Mouse (Mus musculus) midbrain, embryonic 13.5 days (tissue): ENCODE measurements around the gene Rnf115. TPM values are rescaled to one million over a fixed set of nuclear protein-coding genes. Genes with fewer than 3 reads are reported as not detected.
"Not testable (repeated sequence)": the region's sequence is repeated elsewhere in the genome, so short reads cannot be mapped to it uniquely, and the experiment has no call there.

Experiments used
- ATAC-seq: fragments of 200-750 bp; cut with Nextera tagmentation; 2 replicates; pipeline ENCODE4 v1.8.0; 2017; ENCODE audit warnings: mild to moderate bottlenecking, moderate TSS enrichment, moderate library complexity
- H3K27ac ChIP-seq: fragments of 300-500 bp; sonication (generic); 2 replicates; pipeline ENCODE4 v1.5.1; 2015; ENCODE audit warnings: inconsistent platforms, mild to moderate bottlenecking, moderate library complexity
- H3K27me3 ChIP-seq: fragments of 300-500 bp; sonication (generic); 2 replicates; pipeline ENCODE4 v1.6.1; 2015; ENCODE audit warnings: mild to moderate bottlenecking, inconsistent platforms
- H3K36me3 ChIP-seq: fragments of 300-500 bp; sonication (generic); 2 replicates; pipeline ENCODE4 v1.6.1; 2015; ENCODE audit warnings: mild to moderate bottlenecking, inconsistent platforms
- H3K4me1 ChIP-seq: fragments of 300-500 bp; sonication (generic); replicated peaks from 2 replicates; pipeline ENCODE4 v1.6.1; 2015; ENCODE audit warnings: inconsistent platforms
- H3K4me2 ChIP-seq: fragments of 300-500 bp; sonication (generic); replicated peaks from 2 replicates; pipeline ENCODE4 v1.6.1; 2015; ENCODE audit warnings: moderate library complexity, mild to moderate bottlenecking, inconsistent platforms
- H3K4me3 ChIP-seq: fragments of 300-500 bp; sonication (generic); replicated peaks from 2 replicates; pipeline ENCODE4 v1.5.1; 2015; ENCODE audit warnings: mild to moderate bottlenecking, inconsistent platforms
- H3K9ac ChIP-seq: fragments of 300-500 bp; sonication (generic); replicated peaks from 2 replicates; pipeline ENCODE4 v1.6.1; 2015; ENCODE audit warnings: mild to moderate bottlenecking, inconsistent platforms
- H3K9me3 ChIP-seq: fragments of 300-500 bp; sonication (generic); 2 replicates; pipeline ENCODE4 v1.6.1; 2016; ENCODE audit warnings: mild to moderate bottlenecking, inconsistent platforms
- WGBS: fragments of 180-500 bp; shearing (Covaris S2); methylation state at CpG from one replicate; pipeline ENCODE4 v1.1.7; 2015; 5-methylcytosine and 5-hydroxymethylcytosine counted together
- polyA plus RNA-seq: library from polyadenylated mRNA; unstranded; fragments of >200 nt; fragmentation: Nextera tagmentation; extraction: Ambion mirVana; gene quantifications from 2 replicates; pipeline ENCODE4 v1.2.1, GENCODE M21; 2015

Gene Rnf115
- 76.2 and 80.2 TPM in 2 replicates for polyA plus RNA-seq

- Histone ChIP-seq H3K4me1 (peaks cover 43% of the 10 kb centered on the region), H3K4me2 (peak within 1 kb of the TSS; percentile 79), H3K36me3 (peaks cover 16% of the 10 kb centered on the region), H3K27me3 (no peaks in the 10 kb centered on the region), H3K9ac (peak within 1 kb of the TSS; percentile 86), H3K27ac (peak within 1 kb of the TSS; percentile 81), H3K9me3 (no peaks in the 10 kb centered on the region), H3K4me3 (peak within 1 kb of the TSS; percentile 94)
- peak; percentile 99 for ATAC-seq
- under 1% methylated on average over 51 of the region's 52 CpGs for WGBS
Observed at GRCm38 (mm10) chr3:96727343-96727827, at the start of gene Rnf115, which contains the start of gene Polr3c. TSS of gene Rnf115 (plus strand) at chr3:96727664. TSS of gene Polr3c (minus strand) at chr3:96727628.

GRCm38 (mm10) chr3:96678456-96678855 is 49.0 kb upstream of the Rnf115 start:
- H3K27me3 ChIP-seq: 0 out of 2 replicates have a peak, but pooled peaks cover 3% of the 10 kb centered on the region
- H3K36me3 ChIP-seq: no peaks in the 10 kb centered on the region
- no peaks in the 10 kb centered on the region for H3K9me3 ChIP-seq
- WGBS: 63% methylated on average over 7 of the region's 7 CpGs
- no peak overlapping the region for H3K4me3 ChIP-seq
- H3K9ac ChIP-seq: no peak overlapping the region
- H3K27ac ChIP-seq: no peak overlapping the region
- no peak overlapping the region for H3K4me2 ChIP-seq
- peaks cover 6% of the 10 kb centered on the region; the same call in 1 of the 2 replicates for H3K4me1 ChIP-seq
- ATAC-seq: no peak

GRCm38 (mm10) chr3:96679159-96679674 is 48.2 kb upstream of the Rnf115 start:
- Histone ChIP-seq H3K9ac (no peak overlapping the region), H3K9me3 (no peaks in the 10 kb centered on the region), H3K27me3 (peaks cover 9% of the 10 kb centered on the region), H3K4me1 (peaks cover 6% of the 10 kb centered on the region; the same call in 1 of the 2 replicates), H3K36me3 (no peaks in the 10 kb centered on the region), H3K4me2 (no peak overlapping the region), H3K27ac (no peak overlapping the region), H3K4me3 (no peak overlapping the region)
- 17% methylated on average over 5 of the region's 5 CpGs for WGBS
- no peak for ATAC-seq

- WGBS: 20% methylated on average over 12 of the region's 12 CpGs
- Histone ChIP-seq H3K4me3 (no peak overlapping the region), H3K4me2 (no peak overlapping the region), H3K27me3 (peaks cover 18% of the 10 kb centered on the region), H3K36me3 (no peaks in the 10 kb centered on the region), H3K9me3 (no peaks in the 10 kb centered on the region), H3K27ac (no peak overlapping the region), H3K4me1 (peaks cover 6% of the 10 kb centered on the region; the same call in 1 of the 2 replicates), H3K9ac (no peak overlapping the region)
- ATAC-seq: peak; percentile 48; the same call in 1 of the 2 replicates
Observed at GRCm38 (mm10) chr3:96680269-96680956, 47.1 kb upstream of the Rnf115 start.

GRCm38 (mm10) chr3:96683496-96683895 is 44.0 kb upstream of the Rnf115 start:
- peaks cover 21% of the 10 kb centered on the region for H3K27me3 ChIP-seq

GRCm38 (mm10) chr3:96684151-96684821 is 43.2 kb upstream of the Rnf115 start:
- Histone ChIP-seq H3K4me3 (peak overlapping the region; percentile 19; the same call in 1 of the 2 replicates), H3K9ac (no peak overlapping the region)
- 65% methylated on average over 17 of the region's 17 CpGs for WGBS

More at GRCm38 (mm10) chr3:96683496-96683895, 44.0 kb upstream of the Rnf115 start:
- Histone ChIP-seq H3K9me3 (no peaks in the 10 kb centered on the region), H3K4me3 (no peak overlapping the region), H3K27ac (no peak overlapping the region), H3K36me3 (no peaks in the 10 kb centered on the region), H3K9ac (no peak overlapping the region), H3K4me2 (no peak overlapping the region), H3K4me1 (peaks cover 6% of the 10 kb centered on the region; the same call in 1 of the 2 replicates)
- 86% methylated on average over 3 of the region's 3 CpGs for WGBS
- ATAC-seq: no peak

GRCm38 (mm10) chr3:96684822-96685156 is 42.7 kb upstream of the Rnf115 start:
- Histone ChIP-seq H3K27ac (no peak overlapping the region), H3K4me1 (peaks cover 12% of the 10 kb centered on the region), H3K4me3 (peak overlapping the region; percentile 19), H3K9me3 (no peaks in the 10 kb centered on the region), H3K27me3 (peaks cover 22% of the 10 kb centered on the region), H3K9ac (no peak overlapping the region), H3K4me2 (peak overlapping the region; percentile 47), H3K36me3 (no peaks in the 10 kb centered on the region)
- no peak for ATAC-seq
- WGBS: 43% methylated on average over 28 of the region's 28 CpGs

More at GRCm38 (mm10) chr3:96684151-96684821, 43.2 kb upstream of the Rnf115 start:
- Histone ChIP-seq H3K4me2 (peak overlapping the region; percentile 47), H3K9me3 (no peaks in the 10 kb centered on the region), H3K27me3 (peaks cover 22% of the 10 kb centered on the region), H3K36me3 (no peaks in the 10 kb centered on the region), H3K27ac (no peak overlapping the region), H3K4me1 (peaks cover 7% of the 10 kb centered on the region)
- no peak for ATAC-seq

GRCm38 (mm10) chr3:96686057-96686456 is 41.4 kb upstream of the Rnf115 start:
- H3K27me3 ChIP-seq: peaks cover 22% of the 10 kb centered on the region
- not testable (repeated sequence) for ATAC-seq, H3K36me3 ChIP-seq, H3K4me1 ChIP-seq, H3K9me3 ChIP-seq, H3K4me2 ChIP-seq, H3K9ac ChIP-seq, H3K4me3 ChIP-seq, H3K27ac ChIP-seq
- 95% methylated on average over 5 of the region's 5 CpGs for WGBS

- Histone ChIP-seq H3K9ac (no peak overlapping the region), H3K4me2 (no peak overlapping the region), H3K4me1 (peaks cover 10% of the 10 kb centered on the region), H3K27me3 (peaks cover 23% of the 10 kb centered on the region), H3K9me3 (no peaks in the 10 kb centered on the region), H3K36me3 (no peaks in the 10 kb centered on the region), H3K27ac (no peak overlapping the region), H3K4me3 (no peak overlapping the region)
- no peak for ATAC-seq
- 92% methylated on average over 11 of the region's 11 CpGs for WGBS
Observed at GRCm38 (mm10) chr3:96688854-96689253, 38.6 kb upstream of the Rnf115 start.

GRCm38 (mm10) chr3:96690298-96690697 is 37.2 kb upstream of the Rnf115 start:
- no peak for ATAC-seq

GRCm38 (mm10) chr3:96692506-96692905 is 35.0 kb upstream of the Rnf115 start:
- Histone ChIP-seq H3K27me3 (0 out of 2 replicates have a peak, but pooled peaks cover 8% of the 10 kb centered on the region), H3K36me3 (no peaks in the 10 kb centered on the region), H3K4me1 (peaks cover 19% of the 10 kb centered on the region), H3K9ac (no peak overlapping the region), H3K27ac (no peak overlapping the region), H3K4me2 (no peak overlapping the region), H3K4me3 (no peak overlapping the region), H3K9me3 (no peaks in the 10 kb centered on the region)
- WGBS: 19% methylated on average over 3 of the region's 3 CpGs
- ATAC-seq: no peak

More at GRCm38 (mm10) chr3:96690298-96690697, 37.2 kb upstream of the Rnf115 start:
- H3K9me3 ChIP-seq: no peaks in the 10 kb centered on the region
- no peak overlapping the region for H3K4me2 ChIP-seq
- H3K27ac ChIP-seq: no peak overlapping the region
- no peak overlapping the region for H3K4me3 ChIP-seq
- peaks cover 11% of the 10 kb centered on the region; the same call in 1 of the 2 replicates for H3K27me3 ChIP-seq
- no peak overlapping the region for H3K9ac ChIP-seq
- peaks cover 10% of the 10 kb centered on the region for H3K4me1 ChIP-seq
- WGBS: 47% methylated on average over 3 of the region's 3 CpGs
- no peaks in the 10 kb centered on the region for H3K36me3 ChIP-seq

GRCm38 (mm10) chr3:96693579-96693978 is 33.9 kb upstream of the Rnf115 start:
- ATAC-seq: no peak
- Histone ChIP-seq H3K27ac (no peak overlapping the region), H3K27me3 (0 out of 2 replicates have a peak, but pooled peaks cover 3% of the 10 kb centered on the region), H3K4me1 (peaks cover 28% of the 10 kb centered on the region), H3K4me2 (no peak overlapping the region), H3K4me3 (no peak overlapping the region), H3K9me3 (no peaks in the 10 kb centered on the region), H3K9ac (no peak overlapping the region), H3K36me3 (no peaks in the 10 kb centered on the region)
- 91% methylated on average over 1 of the region's 1 CpGs for WGBS
